Mouse (Mus musculus): ENCODE measurements around the gene Sart1. TPM values are rescaled to one million over a fixed set of nuclear protein-coding genes. Genes with fewer than 3 reads are reported as not detected.
"Not testable (repeated sequence)": the region's sequence is repeated elsewhere in the genome, so short reads cannot be mapped to it uniquely, and the experiment has no call there.

Sart1 gene
- polyA plus RNA-seq, 1 experiment from 2014 or later: 67.4 TPM

DNA sequence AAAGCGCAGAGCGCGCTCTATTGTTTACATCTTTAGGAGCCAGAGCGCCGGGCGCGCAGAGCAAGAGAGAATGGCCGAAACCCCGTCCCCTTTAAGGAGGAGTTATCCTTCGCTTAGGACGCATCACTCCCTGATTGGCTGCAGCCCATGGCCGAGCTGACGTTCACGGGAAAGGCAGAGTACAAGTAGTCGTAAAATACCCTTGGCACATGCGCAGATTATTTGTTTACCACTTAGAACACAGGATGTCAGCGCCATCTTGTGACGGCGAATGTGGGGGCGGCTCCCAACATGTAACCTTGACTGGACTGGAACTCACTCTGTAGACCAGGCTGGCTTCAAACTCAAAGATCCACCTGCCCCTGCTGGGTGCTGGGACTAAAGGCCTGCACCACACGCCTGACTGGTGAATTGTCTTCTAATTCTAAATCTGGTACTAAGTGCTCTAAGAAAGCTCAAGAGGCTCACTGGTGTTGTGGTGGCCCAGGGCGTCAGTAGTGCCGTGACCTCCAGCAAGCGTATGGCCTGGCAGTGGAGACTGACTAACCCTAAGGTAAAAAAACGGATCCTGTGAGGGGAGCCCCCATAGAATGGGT lies 18.1 kb upstream of the Sart1 start:
- H3K27me3 ChIP-seq (ENCODE audit: control insufficient read depth, insufficient read depth, low read depth, low read length); H3K9me3 ChIP-seq (ENCODE audit: control insufficient read depth, low read length); H3K36me3 ChIP-seq (ENCODE audit: control insufficient read depth, insufficient read depth, low read length): not testable (repeated sequence)
- peak overlapping the region; percentile 81 for H3K9ac ChIP-seq (ENCODE audit: low read length)
- 9% methylated on average over 20 of the region's 25 CpGs for WGBS
- peaks cover 12% of the 10 kb centered on the region for H3K4me1 ChIP-seq (replicated peaks; ENCODE audit: control insufficient read depth, insufficient read depth, low read length)
- H3K27ac ChIP-seq (ENCODE audit: low read length): peak overlapping the region; percentile 94
- peak overlapping the region; percentile 67 for H3K4me2 ChIP-seq (ENCODE audit: low read depth, low read length)
- H3K4me3 ChIP-seq (ENCODE audit: low read length): peak overlapping the region; percentile 61
- peak; percentile 79 for ATAC-seq (ENCODE audit: low read depth)

DNA sequence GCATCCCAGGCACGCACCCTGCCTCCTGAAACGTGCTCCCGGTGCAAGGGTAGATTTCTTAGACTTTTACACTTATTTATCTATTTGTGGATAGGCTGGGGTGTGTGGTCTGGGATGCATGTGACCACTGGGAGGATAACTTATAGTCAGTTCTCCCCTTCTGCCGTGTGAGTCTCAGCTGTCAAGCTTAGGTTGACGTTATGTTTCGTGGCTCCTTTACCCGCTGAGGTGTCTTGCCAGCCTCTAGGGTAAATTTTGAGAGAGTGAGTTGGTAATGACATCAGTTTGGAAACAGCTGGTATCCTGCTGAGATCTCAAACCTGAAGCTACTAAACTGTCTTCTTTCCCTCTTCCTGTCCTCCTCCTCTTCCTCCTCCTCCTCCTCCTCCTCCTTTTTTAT lies 17.4 kb upstream of the Sart1 start:
- Histone ChIP-seq H3K9me3 (ENCODE audit: control insufficient read depth, low read length) (no peaks in the 10 kb centered on the region), H3K36me3 (ENCODE audit: control insufficient read depth, insufficient read depth, low read length) (no peaks in the 10 kb centered on the region), H3K4me3 (ENCODE audit: low read length) (peak overlapping the region; percentile 44), H3K9ac (ENCODE audit: low read length) (peak overlapping the region; percentile 60), H3K27ac (ENCODE audit: low read length) (peak overlapping the region; percentile 55), H3K27me3 (ENCODE audit: control insufficient read depth, insufficient read depth, low read depth, low read length) (no peaks in the 10 kb centered on the region), H3K4me2 (ENCODE audit: low read depth, low read length) (peak overlapping the region; percentile 66), H3K4me1 (replicated peaks; ENCODE audit: control insufficient read depth, insufficient read depth, low read length) (peaks cover 12% of the 10 kb centered on the region)
- no peak for ATAC-seq (ENCODE audit: low read depth)
- WGBS: 15% methylated on average over 7 of the region's 7 CpGs

DNA sequence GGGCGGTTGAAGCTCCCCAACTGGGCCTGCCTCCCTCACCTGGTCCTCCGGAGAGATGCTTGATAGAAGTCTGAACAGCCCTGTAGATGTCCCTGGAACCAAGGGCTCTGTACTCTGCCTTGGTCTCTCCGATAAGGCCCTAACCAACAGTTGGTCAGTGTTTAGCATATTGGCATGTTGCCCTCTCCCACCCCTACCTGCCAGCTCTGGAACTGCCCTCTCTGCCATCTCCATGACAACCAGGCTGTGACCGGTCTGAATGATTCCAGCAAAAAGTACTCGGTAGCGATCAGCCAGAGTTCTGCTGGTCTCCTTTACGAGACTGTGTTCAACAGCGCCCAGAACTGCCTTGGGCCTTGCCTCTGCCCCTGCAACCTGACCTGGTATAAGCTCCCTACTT lies 13.8 kb upstream of the Sart1 start, which contains the start of gene Tsga10ip:
Gene Tsga10ip, minus strand, starts transcription at position 234 of the 400 bp plus-strand sequence.
- Histone ChIP-seq H3K27me3 (ENCODE audit: control insufficient read depth, insufficient read depth, low read depth, low read length) (no peaks in the 10 kb centered on the region), H3K4me1 (replicated peaks; ENCODE audit: control insufficient read depth, insufficient read depth, low read length) (no peaks in the 10 kb centered on the region), H3K36me3 (ENCODE audit: control insufficient read depth, insufficient read depth, low read length) (no peaks in the 10 kb centered on the region), H3K9ac (ENCODE audit: low read length) (no peak within 1 kb of the TSS), H3K4me3 (ENCODE audit: low read length) (no peak within 1 kb of the TSS), H3K9me3 (ENCODE audit: control insufficient read depth, low read length) (no peaks in the 10 kb centered on the region), H3K4me2 (ENCODE audit: low read depth, low read length) (no peak within 1 kb of the TSS), H3K27ac (ENCODE audit: low read length) (no peak within 1 kb of the TSS)
- no peak for ATAC-seq (ENCODE audit: low read depth)
- WGBS: 69% methylated on average over 8 of the region's 8 CpGs

DNA sequence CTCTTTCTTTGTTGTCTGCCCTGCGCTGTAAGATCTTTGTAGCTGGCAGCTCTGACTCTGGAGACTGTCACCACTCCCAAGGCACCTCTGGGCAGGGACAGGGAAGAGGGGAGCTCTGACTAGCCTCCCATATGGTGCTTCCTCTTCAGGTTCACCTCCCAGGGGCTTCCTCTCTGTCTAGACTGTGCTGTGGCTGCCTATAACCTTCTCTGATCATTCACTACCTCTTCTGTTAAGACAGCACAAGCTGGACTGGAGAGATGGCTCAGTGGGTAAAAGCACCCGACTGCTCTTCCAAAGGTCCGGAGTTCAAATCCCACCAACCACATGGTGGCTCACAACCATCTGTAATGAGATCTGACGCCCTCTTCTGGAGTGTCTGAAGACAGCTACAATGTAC lies 12.6 kb upstream of the Sart1 start:
- H3K36me3 ChIP-seq (ENCODE audit: control insufficient read depth, insufficient read depth, low read length); H3K4me2 ChIP-seq (ENCODE audit: low read depth, low read length); H3K4me1 ChIP-seq (replicated peaks; ENCODE audit: control insufficient read depth, insufficient read depth, low read length); H3K9ac ChIP-seq (ENCODE audit: low read length); H3K27ac ChIP-seq (ENCODE audit: low read length); H3K4me3 ChIP-seq (ENCODE audit: low read length); H3K9me3 ChIP-seq (ENCODE audit: control insufficient read depth, low read length); ATAC-seq (ENCODE audit: low read depth); H3K27me3 ChIP-seq (ENCODE audit: control insufficient read depth, insufficient read depth, low read depth, low read length): not testable (repeated sequence)
- 68% methylated on average over 4 of the region's 4 CpGs for WGBS

DNA sequence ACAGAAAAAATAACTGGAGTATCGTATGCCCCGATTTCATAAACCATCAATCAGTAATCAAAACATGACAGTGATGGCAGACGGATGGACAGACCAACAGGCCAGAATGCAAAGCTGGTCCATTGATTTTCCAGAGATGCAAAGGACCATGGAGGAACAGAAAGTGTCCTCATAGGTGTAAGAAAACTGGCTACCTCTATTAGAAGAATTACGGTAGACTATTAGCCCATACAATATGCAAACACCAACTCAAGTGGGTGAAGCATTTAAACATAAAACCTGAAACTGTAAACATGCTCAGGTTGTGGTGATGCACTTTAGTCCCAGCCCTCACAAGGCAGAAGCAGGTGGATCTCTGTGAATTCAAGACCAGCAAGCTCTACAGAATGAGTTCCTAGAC lies 6.9 kb upstream of the Sart1 start:
- no peaks in the 10 kb centered on the region for H3K27me3 ChIP-seq (ENCODE audit: control insufficient read depth, insufficient read depth, low read depth, low read length)
- H3K27ac ChIP-seq (ENCODE audit: low read length): no peak overlapping the region
- no peak overlapping the region for H3K4me3 ChIP-seq (ENCODE audit: low read length)
- H3K9ac ChIP-seq (ENCODE audit: low read length): no peak overlapping the region
- WGBS: 61% methylated on average over 4 of the region's 4 CpGs
- no peak overlapping the region for H3K4me2 ChIP-seq (ENCODE audit: low read depth, low read length)
- peaks cover 4% of the 10 kb centered on the region for H3K4me1 ChIP-seq (replicated peaks; ENCODE audit: control insufficient read depth, insufficient read depth, low read length)
- H3K36me3 ChIP-seq (ENCODE audit: control insufficient read depth, insufficient read depth, low read length): no peaks in the 10 kb centered on the region
- ATAC-seq (ENCODE audit: low read depth): no peak
- no peaks in the 10 kb centered on the region for H3K9me3 ChIP-seq (ENCODE audit: control insufficient read depth, low read length)

DNA sequence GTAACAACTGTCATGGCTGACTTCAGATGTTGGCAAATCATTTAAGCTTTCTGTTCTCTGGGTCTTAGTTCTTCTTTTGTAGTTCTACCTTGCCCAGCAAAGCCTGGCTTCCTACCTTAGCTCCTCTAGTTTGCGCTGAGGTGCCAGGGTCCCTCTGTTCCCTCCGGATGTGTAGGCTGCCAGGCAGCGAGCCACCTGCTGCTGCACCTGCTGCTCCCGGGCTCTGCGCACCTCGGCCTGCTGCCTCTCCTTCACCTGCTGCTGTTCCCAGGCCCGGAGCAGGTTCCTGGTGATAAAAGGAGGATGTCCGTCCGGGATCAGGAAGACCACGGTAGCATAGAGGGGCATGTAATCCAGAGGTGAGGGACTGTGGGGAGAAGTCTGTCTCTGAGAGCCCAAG lies 5.7 kb upstream of the Sart1 start:
- H3K36me3 ChIP-seq (ENCODE audit: control insufficient read depth, insufficient read depth, low read length): no peaks in the 10 kb centered on the region
- WGBS: 41% methylated on average over 10 of the region's 10 CpGs
- no peaks in the 10 kb centered on the region for H3K9me3 ChIP-seq (ENCODE audit: control insufficient read depth, low read length)
- no peak overlapping the region for H3K27ac ChIP-seq (ENCODE audit: low read length)
- H3K4me1 ChIP-seq (replicated peaks; ENCODE audit: control insufficient read depth, insufficient read depth, low read length): peaks cover 16% of the 10 kb centered on the region
- no peaks in the 10 kb centered on the region for H3K27me3 ChIP-seq (ENCODE audit: control insufficient read depth, insufficient read depth, low read depth, low read length)
- no peak overlapping the region for H3K4me2 ChIP-seq (ENCODE audit: low read depth, low read length)
- ATAC-seq (ENCODE audit: low read depth): no peak
- H3K4me3 ChIP-seq (ENCODE audit: low read length): no peak overlapping the region
- H3K9ac ChIP-seq (ENCODE audit: low read length): no peak overlapping the region

DNA sequence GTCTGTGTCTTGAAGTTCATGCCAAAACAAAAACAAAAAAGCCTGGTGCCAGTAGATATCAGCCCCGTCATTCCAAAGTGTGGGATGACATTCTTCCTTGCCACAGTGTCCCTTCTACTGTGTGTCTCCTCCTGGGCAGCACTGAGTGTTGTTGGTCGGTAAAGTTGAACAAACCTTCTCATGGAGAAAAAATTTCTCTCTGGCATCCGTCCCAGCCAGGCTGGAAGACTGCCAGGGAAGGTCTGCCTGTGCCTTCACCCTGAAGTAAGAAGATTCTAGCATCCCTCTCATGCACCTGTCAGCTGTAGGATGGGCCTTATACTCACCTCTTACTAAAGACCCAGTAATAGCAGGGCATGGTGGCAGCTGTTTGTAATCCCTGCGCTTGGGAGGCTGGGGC lies 4.4 kb upstream of the Sart1 start:
- no peak for ATAC-seq (ENCODE audit: low read depth)
- Histone ChIP-seq H3K27ac (ENCODE audit: low read length) (no peak overlapping the region), H3K9ac (ENCODE audit: low read length) (no peak overlapping the region), H3K4me2 (ENCODE audit: low read depth, low read length) (no peak overlapping the region), H3K27me3 (ENCODE audit: control insufficient read depth, insufficient read depth, low read depth, low read length) (no peaks in the 10 kb centered on the region), H3K4me1 (replicated peaks; ENCODE audit: control insufficient read depth, insufficient read depth, low read length) (peaks cover 17% of the 10 kb centered on the region), H3K9me3 (ENCODE audit: control insufficient read depth, low read length) (no peaks in the 10 kb centered on the region), H3K36me3 (ENCODE audit: control insufficient read depth, insufficient read depth, low read length) (no peaks in the 10 kb centered on the region), H3K4me3 (ENCODE audit: low read length) (no peak overlapping the region)
- 22% methylated on average over 4 of the region's 4 CpGs for WGBS

DNA sequence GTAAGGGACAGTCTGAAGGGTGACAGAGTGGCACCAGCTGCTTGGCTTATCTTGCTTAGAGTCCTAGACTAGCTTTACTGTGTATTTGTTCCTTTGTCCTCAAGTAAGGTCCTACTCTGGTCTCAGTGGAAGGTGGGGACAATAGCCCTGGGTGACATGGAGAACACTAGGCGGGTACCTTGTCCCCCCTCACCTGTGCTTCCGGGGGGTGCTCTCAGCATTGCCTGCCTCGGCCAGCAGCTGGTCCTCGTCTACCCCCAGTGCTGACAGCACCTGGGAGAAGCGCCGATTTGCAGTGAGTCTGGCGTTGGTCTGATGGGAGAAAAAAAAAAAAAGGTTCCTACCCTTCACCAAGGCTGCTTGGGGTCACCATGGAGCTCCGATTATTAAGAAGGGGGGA lies 1.9 kb upstream of the Sart1 start:
- Histone ChIP-seq H3K36me3 (ENCODE audit: control insufficient read depth, insufficient read depth, low read length) (no peaks in the 10 kb centered on the region), H3K27me3 (ENCODE audit: control insufficient read depth, insufficient read depth, low read depth, low read length) (no peaks in the 10 kb centered on the region), H3K27ac (ENCODE audit: low read length) (peak overlapping the region; percentile 85), H3K9me3 (ENCODE audit: control insufficient read depth, low read length) (no peaks in the 10 kb centered on the region), H3K4me1 (replicated peaks; ENCODE audit: control insufficient read depth, insufficient read depth, low read length) (peaks cover 26% of the 10 kb centered on the region), H3K4me2 (ENCODE audit: low read depth, low read length) (peak overlapping the region; percentile 94), H3K4me3 (ENCODE audit: low read length) (peak overlapping the region; percentile 99), H3K9ac (ENCODE audit: low read length) (peak overlapping the region; percentile 96)
- no peak for ATAC-seq (ENCODE audit: low read depth)
- WGBS: 49% methylated on average over 8 of the region's 8 CpGs

DNA sequence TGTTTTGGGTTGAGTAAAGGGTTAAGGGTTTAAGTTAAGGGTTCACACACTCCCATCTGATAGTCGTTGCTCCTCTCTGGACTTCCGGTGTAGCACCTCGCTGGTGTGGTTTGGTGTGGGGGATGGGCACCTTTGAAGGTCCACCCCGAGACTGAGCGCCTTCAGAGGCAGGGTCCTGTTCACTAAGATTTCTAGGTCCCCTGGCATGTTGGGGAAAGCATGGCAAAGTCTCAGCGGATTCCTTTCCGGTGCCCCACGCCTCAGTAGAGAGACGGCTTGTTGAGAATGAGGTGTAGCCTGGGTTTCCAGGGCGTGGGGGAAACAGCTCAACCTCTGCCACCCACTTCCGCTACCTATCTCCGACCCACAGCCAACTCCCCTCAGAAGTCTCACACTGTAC lies 1.1 kb upstream of the Sart1 start:
- Histone ChIP-seq H3K27ac (ENCODE audit: low read length) (peak overlapping the region; percentile 85), H3K36me3 (ENCODE audit: control insufficient read depth, insufficient read depth, low read length) (peaks cover 2% of the 10 kb centered on the region; the same call in 1 of the 2 replicates), H3K9me3 (ENCODE audit: control insufficient read depth, low read length) (no peaks in the 10 kb centered on the region), H3K27me3 (ENCODE audit: control insufficient read depth, insufficient read depth, low read depth, low read length) (no peaks in the 10 kb centered on the region), H3K4me3 (ENCODE audit: low read length) (peak overlapping the region; percentile 99), H3K4me2 (ENCODE audit: low read depth, low read length) (peak overlapping the region; percentile 94), H3K9ac (ENCODE audit: low read length) (peak overlapping the region; percentile 96), H3K4me1 (replicated peaks; ENCODE audit: control insufficient read depth, insufficient read depth, low read length) (peaks cover 26% of the 10 kb centered on the region)
- ATAC-seq (ENCODE audit: low read depth): peak; percentile 27
- 12% methylated on average over 12 of the region's 12 CpGs for WGBS
